Mouse (Mus musculus): ENCODE measurements around the gene Ube2e2.

Ube2e2 gene

GRCm38 (mm10) chr14:18893947-18894445, at the start of gene Ube2e2:
Gene Ube2e2 (minus strand): TSS chr14:18894267.
- no peak for DNase-seq (ENCODE audit: low spot score in 2 of 2)

- DNase-seq (ENCODE audit: low spot score in 2 of 2) = peak in 1 of 2 experiments; percentile 10
These were observed 46.0 kb upstream of the Ube2e2 start for GRCm38 (mm10) chr14:18940068-18940467.

- no peak for DNase-seq (ENCODE audit: low spot score in 2 of 2)
These were observed 9.5 kb upstream of the Ube2e2 start for GRCm38 (mm10) chr14:18903553-18903952.

GRCm38 (mm10) chr14:18893121-18893946, 733 bp downstream of the Ube2e2 start:
- DNase-seq (ENCODE audit: low spot score in 2 of 2) = peak; percentile 81 to 91

- DNase-seq (ENCODE audit: low spot score in 2 of 2) = no peak
These were observed 4.5 kb downstream of the Ube2e2 start for GRCm38 (mm10) chr14:18889571-18889970.

- no peak for DNase-seq (ENCODE audit: low spot score in 2 of 2)
These were observed 11.6 kb downstream of the Ube2e2 start for GRCm38 (mm10) chr14:18882493-18882892.

- no peak for DNase-seq (ENCODE audit: low spot score in 2 of 2)
These were observed 23.4 kb downstream of the Ube2e2 start for GRCm38 (mm10) chr14:18870716-18871115.

- DNase-seq (ENCODE audit: low spot score in 2 of 2) = no peak
These were observed 65.4 kb downstream of the Ube2e2 start for GRCm38 (mm10) chr14:18828661-18829060.

- no peak for DNase-seq (ENCODE audit: low spot score in 2 of 2)
These were observed 67.3 kb downstream of the Ube2e2 start for GRCm38 (mm10) chr14:18826753-18827152.

GRCm38 (mm10) chr14:18820713-18821112, 73.4 kb downstream of the Ube2e2 start:
- DNase-seq (ENCODE audit: low spot score in 2 of 2) = no peak

- no peak for DNase-seq (ENCODE audit: low spot score in 2 of 2)
These were observed 97.2 kb downstream of the Ube2e2 start for GRCm38 (mm10) chr14:18796857-18797256.

GRCm38 (mm10) chr14:18795787-18796186, 98.3 kb downstream of the Ube2e2 start:
- no peak for DNase-seq (ENCODE audit: low spot score in 2 of 2)

GRCm38 (mm10) chr14:18778993-18779675, 114.9 kb downstream of the Ube2e2 start:
- no peak for DNase-seq (ENCODE audit: low spot score in 2 of 2)

- no peak for DNase-seq (ENCODE audit: low spot score in 2 of 2)
These were observed 115.8 kb downstream of the Ube2e2 start for GRCm38 (mm10) chr14:18778241-18778640.

- DNase-seq (ENCODE audit: low spot score in 2 of 2) = no peak
These were observed 117.9 kb downstream of the Ube2e2 start for GRCm38 (mm10) chr14:18776132-18776531.

GRCm38 (mm10) chr14:18773724-18774123, 120.3 kb downstream of the Ube2e2 start:
- DNase-seq (ENCODE audit: low spot score in 2 of 2) = peak in 1 of 2 experiments; percentile 24

- no peak for DNase-seq (ENCODE audit: low spot score in 2 of 2)
These were observed 134.3 kb downstream of the Ube2e2 start for GRCm38 (mm10) chr14:18759601-18760356.

- DNase-seq (ENCODE audit: low spot score in 2 of 2) = peak in 1 of 2 experiments; percentile 39
These were observed 135.2 kb downstream of the Ube2e2 start for GRCm38 (mm10) chr14:18758595-18759532.

GRCm38 (mm10) chr14:18758003-18758402, 136.1 kb downstream of the Ube2e2 start:
- no peak for DNase-seq (ENCODE audit: low spot score in 2 of 2)

- no peak for DNase-seq (ENCODE audit: low spot score in 2 of 2)
These were observed 138.7 kb downstream of the Ube2e2 start for GRCm38 (mm10) chr14:18755410-18755809.

GRCm38 (mm10) chr14:18754595-18754994, 139.5 kb downstream of the Ube2e2 start:
- DNase-seq (ENCODE audit: low spot score in 2 of 2) = no peak
